Mouse (Mus musculus) midbrain, embryonic 14.5 days (tissue): ENCODE measurements around the gene Npsr1. TPM values are rescaled to one million over a fixed set of nuclear protein-coding genes. Genes with fewer than 3 reads are reported as not detected.

Experiments used
- ATAC-seq: fragments of 200-750 bp; cut with Nextera tagmentation; 2 replicates; pipeline ENCODE4 v1.8.0; 2017; ENCODE audit warnings: moderate number of reproducible peaks, moderate library complexity; ENCODE audit not compliant: low FRiP score, low TSS enrichment
- DNase-seq: peaks from one replicate; pipeline ENCODE4 v3.0.0-alpha.2; 2015
- H3K27ac ChIP-seq: fragments of 300-500 bp; sonication (generic); replicated peaks from 2 replicates; pipeline ENCODE4 v1.5.1; 2014; ENCODE audit warnings: mild to moderate bottlenecking, low read depth, low read length, moderate library complexity
- H3K27me3 ChIP-seq: fragments of 300-500 bp; sonication (generic); 2 replicates; pipeline ENCODE4 v1.6.1; 2014; ENCODE audit warnings: low read length, control low read depth, mixed read lengths; ENCODE audit not compliant: control insufficient read depth, insufficient read depth
- H3K36me3 ChIP-seq: fragments of 300-500 bp; sonication (generic); 2 replicates; pipeline ENCODE4 v1.6.1; 2014; ENCODE audit warnings: low read length, control low read depth; ENCODE audit not compliant: control insufficient read depth, insufficient read depth
- H3K4me1 ChIP-seq: fragments of 300-500 bp; sonication (generic); 2 replicates; pipeline ENCODE4 v1.6.1; 2014; ENCODE audit warnings: mild to moderate bottlenecking, antibody characterized with exemption, low read length, control low read depth; ENCODE audit not compliant: control insufficient read depth, insufficient read depth
- H3K4me2 ChIP-seq: fragments of 300-500 bp; sonication (generic); 2 replicates; pipeline ENCODE4 v1.6.1; 2014; ENCODE audit warnings: mild to moderate bottlenecking, low read length, moderate library complexity
- H3K4me3 ChIP-seq: fragments of 300-500 bp; sonication (generic); replicated peaks from 2 replicates; pipeline ENCODE4 v1.5.1; 2014; ENCODE audit warnings: low read depth, low read length
- H3K9ac ChIP-seq: fragments of 300-500 bp; sonication (generic); replicated peaks from 2 replicates; pipeline ENCODE4 v1.6.1; 2014; ENCODE audit warnings: mild to moderate bottlenecking, low read length, moderate library complexity
- H3K9me3 ChIP-seq: fragments of 300-500 bp; sonication (generic); 2 replicates; pipeline ENCODE4 v1.6.1; 2016; ENCODE audit warnings: low read length, control low read depth, mixed read lengths; ENCODE audit not compliant: control insufficient read depth
- WGBS: fragments of 180-500 bp; shearing (Covaris S2); extraction: QIAGEN DNeasy Blood & Tissue Kit; methylation state at CpG from one replicate; pipeline ENCODE4 v1.1.7; 2014; 5-methylcytosine and 5-hydroxymethylcytosine counted together
- polyA plus RNA-seq: library from polyadenylated mRNA; unstranded; fragments of >200 nt; fragmentation: Nextera tagmentation; extraction: Ambion mirVana; gene quantifications from 2 replicates; pipeline ENCODE4 v1.2.1, GENCODE M21; 2014

Npsr1 gene
- polyA plus RNA-seq, result 0.21 TPM in 1 of 2 replicates, not detected in the other

GRCm38 (mm10) chr9:24097696-24098095 lies at the start of gene Npsr1:
Gene Npsr1, plus strand, starts transcription at chr9:24097996.
- Histone ChIP-seq H3K4me2 (no peak within 1 kb of the TSS), H3K9ac (no peak within 1 kb of the TSS), H3K27ac (no peak within 1 kb of the TSS), H3K4me3 (no peak within 1 kb of the TSS), H3K27me3 (no peaks in the 10 kb centered on the region), H3K9me3 (no peaks in the 10 kb centered on the region), H3K36me3 (no peaks in the 10 kb centered on the region), H3K4me1 (no peaks in the 10 kb centered on the region)
- DNase-seq (no peak), ATAC-seq (no peak)
- WGBS, result 82% methylated on average over 7 of the region's 7 CpGs

- H3K4me3 ChIP-seq, result no peak overlapping the region
- H3K36me3 ChIP-seq, result no peaks in the 10 kb centered on the region
- no peak overlapping the region for H3K27ac ChIP-seq
- no peak overlapping the region for H3K9ac ChIP-seq
- no peak overlapping the region for H3K4me2 ChIP-seq
- no peak for ATAC-seq
- DNase-seq, result no peak
- H3K27me3 ChIP-seq, result no peaks in the 10 kb centered on the region
- H3K4me1 ChIP-seq, result no peaks in the 10 kb centered on the region
- no peaks in the 10 kb centered on the region for H3K9me3 ChIP-seq
These were observed 46.3 kb upstream of the Npsr1 start for GRCm38 (mm10) chr9:24051538-24051937.

GRCm38 (mm10) chr9:24063251-24063650 lies 34.5 kb upstream of the Npsr1 start:
- Histone ChIP-seq H3K4me3 (no peak overlapping the region), H3K4me2 (no peak overlapping the region), H3K9me3 (no peaks in the 10 kb centered on the region), H3K36me3 (no peaks in the 10 kb centered on the region), H3K27ac (no peak overlapping the region), H3K9ac (no peak overlapping the region), H3K4me1 (no peaks in the 10 kb centered on the region), H3K27me3 (no peaks in the 10 kb centered on the region)
- ATAC-seq (no peak), DNase-seq (no peak)

- 88% methylated on average over 1 of the region's 1 CpGs for WGBS
- H3K36me3 ChIP-seq, result no peaks in the 10 kb centered on the region
- H3K27ac ChIP-seq, result no peak overlapping the region
- no peaks in the 10 kb centered on the region for H3K4me1 ChIP-seq
- no peak for ATAC-seq
- H3K9me3 ChIP-seq, result no peaks in the 10 kb centered on the region
- no peaks in the 10 kb centered on the region for H3K27me3 ChIP-seq
- H3K9ac ChIP-seq, result no peak overlapping the region
- no peak for DNase-seq
- H3K4me2 ChIP-seq, result no peak overlapping the region
- no peak overlapping the region for H3K4me3 ChIP-seq
These were observed 26.1 kb upstream of the Npsr1 start for GRCm38 (mm10) chr9:24071664-24072063.

- Histone ChIP-seq H3K36me3 (no peaks in the 10 kb centered on the region), H3K9ac (no peak overlapping the region), H3K27ac (no peak overlapping the region), H3K4me2 (no peak overlapping the region), H3K9me3 (no peaks in the 10 kb centered on the region), H3K4me1 (no peaks in the 10 kb centered on the region), H3K27me3 (no peaks in the 10 kb centered on the region), H3K4me3 (no peak overlapping the region)
- ATAC-seq, result no peak
- DNase-seq, result no peak
These were observed 20.2 kb upstream of the Npsr1 start for GRCm38 (mm10) chr9:24077596-24077995.

DNA sequence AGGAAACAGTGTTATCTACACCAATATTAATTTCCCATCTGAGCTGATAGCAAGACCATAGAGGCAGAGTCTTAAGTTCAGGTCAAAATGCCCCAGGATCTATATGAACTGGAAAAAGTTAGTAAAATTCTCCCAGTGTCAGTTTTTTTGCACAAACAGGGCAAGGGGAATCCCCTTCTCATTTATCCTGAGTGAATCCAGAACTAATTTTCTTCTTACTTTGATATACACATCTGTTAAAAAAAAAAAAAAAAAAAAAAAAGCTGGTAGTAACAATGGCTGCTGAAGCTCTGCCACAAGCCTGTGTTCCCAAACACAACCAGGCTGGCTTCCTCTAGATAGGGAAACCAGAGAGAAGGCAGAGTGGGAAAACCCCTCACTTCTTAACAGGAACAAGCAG lies 5.9 kb upstream of the Npsr1 start:
- Histone ChIP-seq H3K4me2 (no peak overlapping the region), H3K27me3 (no peaks in the 10 kb centered on the region), H3K9ac (no peak overlapping the region), H3K36me3 (no peaks in the 10 kb centered on the region), H3K27ac (no peak overlapping the region), H3K4me1 (no peaks in the 10 kb centered on the region), H3K9me3 (no peaks in the 10 kb centered on the region), H3K4me3 (no peak overlapping the region)
- ATAC-seq (no peak), DNase-seq (no peak)

- DNase-seq (no peak), ATAC-seq (no peak)
- Histone ChIP-seq H3K9me3 (no peaks in the 10 kb centered on the region), H3K9ac (no peak overlapping the region), H3K4me3 (no peak overlapping the region), H3K4me1 (no peaks in the 10 kb centered on the region), H3K36me3 (no peaks in the 10 kb centered on the region), H3K27ac (no peak overlapping the region), H3K27me3 (no peaks in the 10 kb centered on the region), H3K4me2 (no peak overlapping the region)
- WGBS, result 82% methylated on average over 2 of the region's 2 CpGs
These were observed 730 bp downstream of the Npsr1 start for GRCm38 (mm10) chr9:24098526-24098925.

- Histone ChIP-seq H3K4me1 (no peaks in the 10 kb centered on the region), H3K36me3 (no peaks in the 10 kb centered on the region), H3K9me3 (no peaks in the 10 kb centered on the region), H3K9ac (no peak overlapping the region), H3K4me2 (no peak overlapping the region), H3K27me3 (no peaks in the 10 kb centered on the region), H3K4me3 (no peak overlapping the region), H3K27ac (no peak overlapping the region)
- WGBS, result 47% methylated on average over 4 of the region's 4 CpGs
- ATAC-seq (no peak), DNase-seq (peak; percentile 33)
These were observed 1.8 kb downstream of the Npsr1 start for GRCm38 (mm10) chr9:24099631-24100030.

- no peak overlapping the region for H3K4me3 ChIP-seq
- H3K36me3 ChIP-seq, result no peaks in the 10 kb centered on the region
- DNase-seq (peak; percentile 83), ATAC-seq (peak; percentile 40; the same call in 1 of the 2 replicates)
- 50% methylated on average over 4 of the region's 4 CpGs for WGBS
- H3K9ac ChIP-seq, result no peak overlapping the region
- H3K9me3 ChIP-seq, result no peaks in the 10 kb centered on the region
- no peak overlapping the region for H3K27ac ChIP-seq
- no peaks in the 10 kb centered on the region for H3K4me1 ChIP-seq
- no peak overlapping the region for H3K4me2 ChIP-seq
- no peaks in the 10 kb centered on the region for H3K27me3 ChIP-seq
These were observed 21.6 kb downstream of the Npsr1 start for GRCm38 (mm10) chr9:24119423-24119822.
